Mouse (Mus musculus) spleen, postnatal 14 days (tissue): ENCODE results near the gene Grasp.

Experiments used
- DNase-seq, 2 experiments: peaks; one replicate each; pipeline ENCODE4 v3.0.0; 2021 to 2022; ENCODE audit warnings: low spot score in 2 of 2

Gene Grasp

GRCm38 (mm10) chr15:101228866-101229590 lies 5.0 kb downstream of the Grasp start:
- DNase-seq = no peak

GRCm38 (mm10) chr15:101230503-101230902 lies 6.5 kb downstream of the Grasp start:
- no peak for DNase-seq

GRCm38 (mm10) chr15:101230995-101231647 lies 7.1 kb downstream of the Grasp start:
- peak in 1 of 2 experiments; percentile 20 for DNase-seq

- DNase-seq = no peak
Observed at GRCm38 (mm10) chr15:101231648-101232180, 7.7 kb downstream of the Grasp start.

GRCm38 (mm10) chr15:101232607-101233006 lies 8.6 kb downstream of the Grasp start:
- no peak for DNase-seq

GRCm38 (mm10) chr15:101233183-101233582 lies 9.2 kb downstream of the Grasp start:
- DNase-seq = no peak

- DNase-seq = no peak
Observed at GRCm38 (mm10) chr15:101233641-101234275, 9.8 kb downstream of the Grasp start.

- no peak for DNase-seq
Observed at GRCm38 (mm10) chr15:101234611-101235341, 10.8 kb downstream of the Grasp start.

- no peak for DNase-seq
Observed at GRCm38 (mm10) chr15:101235342-101235698, 11.3 kb downstream of the Grasp start.

- DNase-seq = no peak
Observed at GRCm38 (mm10) chr15:101235728-101236327, 11.8 kb downstream of the Grasp start.

- peak; percentile 51 to 68 for DNase-seq
Observed at GRCm38 (mm10) chr15:101236878-101237277, 12.9 kb downstream of the Grasp start.

GRCm38 (mm10) chr15:101238885-101239511 lies 15.0 kb downstream of the Grasp start:
- DNase-seq = peak in 1 of 2 experiments; percentile 51

- no peak for DNase-seq
Observed at GRCm38 (mm10) chr15:101239821-101240220, 15.8 kb downstream of the Grasp start.

- DNase-seq = peak; percentile 62 to 75
Observed at GRCm38 (mm10) chr15:101240799-101241204, 16.8 kb downstream of the Grasp start.

- no peak for DNase-seq
Observed at GRCm38 (mm10) chr15:101241236-101241635, 17.2 kb downstream of the Grasp start.

GRCm38 (mm10) chr15:101241853-101242252 lies 17.9 kb downstream of the Grasp start:
- DNase-seq = no peak

GRCm38 (mm10) chr15:101242645-101243044 lies 18.7 kb downstream of the Grasp start:
- DNase-seq = no peak

GRCm38 (mm10) chr15:101244012-101244411 lies 20.0 kb downstream of the Grasp start:
- DNase-seq = no peak

- peak; percentile 76 to 82 for DNase-seq
Observed at GRCm38 (mm10) chr15:101246231-101247154, 22.5 kb downstream of the Grasp start.

- no peak for DNase-seq
Observed at GRCm38 (mm10) chr15:101247155-101247498, 23.1 kb downstream of the Grasp start.
